Mouse (Mus musculus) G1E (cell line): ENCODE results near the gene Ppm1b. TPM values are rescaled to one million over a fixed set of nuclear protein-coding genes. Genes with fewer than 3 reads are reported as not detected.

Experiments used
- ATAC-seq: 2 replicates; pipeline ENCODE4 v1.8.0; 2016; ENCODE audit warnings: mild to moderate bottlenecking; ENCODE audit not compliant: insufficient number of reproducible peaks, poor library complexity, low FRiP score, severe bottlenecking; ENCODE audit errors: extremely low read depth
- DNase-seq: peaks from one replicate; pipeline ENCODE4 v3.0.0; 2012; ENCODE audit warnings: low spot score
- H3K27me3 ChIP-seq: 2 replicates; pipeline ENCODE4 v1.6.1; 2012; ENCODE audit warnings: mild to moderate bottlenecking, low read length, inconsistent platforms; ENCODE audit not compliant: insufficient read depth
- H3K36me3 ChIP-seq: replicated peaks from 2 replicates; pipeline ENCODE3; 2012; ENCODE audit warnings: mild to moderate bottlenecking, inconsistent platforms
- H3K4me1 ChIP-seq: 2 replicates; pipeline ENCODE4 v1.6.1; 2012; ENCODE audit warnings: low read depth, low read length, inconsistent platforms, mixed read lengths; ENCODE audit not compliant: insufficient read depth
- H3K4me3 ChIP-seq: 2 replicates; pipeline ENCODE4 v1.5.1; 2012; ENCODE audit warnings: low read depth, mild to moderate bottlenecking, inconsistent platforms, low read length, moderate library complexity, mixed read lengths
- H3K9me3 ChIP-seq: replicated peaks from 2 replicates; pipeline ENCODE4 v1.6.1; 2012; ENCODE audit warnings: inconsistent platforms
- CTCF ChIP-seq: IDR thresholded peaks from 2 replicates; pipeline ENCODE4 v1.5.1; 2012; ENCODE audit warnings: low read depth, low read length, inconsistent platforms, mixed read lengths
- GATA1 ChIP-seq: IDR thresholded peaks from 2 replicates; pipeline ENCODE4 v1.6.1; 2012; ENCODE audit warnings: borderline replicate concordance, low read length, inconsistent platforms, mixed read lengths
- GATA2 ChIP-seq: IDR thresholded peaks from 2 replicates; pipeline ENCODE4 v1.6.1; 2012; ENCODE audit warnings: low read depth, low read length, inconsistent platforms, borderline replicate concordance
- POLR2AphosphoS5 ChIP-seq: IDR thresholded peaks from 2 replicates; pipeline ENCODE4 v1.6.1; 2012; ENCODE audit warnings: low read depth, low read length, inconsistent platforms; ENCODE audit not compliant: insufficient replicate concordance
- TAL1 ChIP-seq: conservative IDR thresholded peaks from 2 replicates; pipeline ENCODE4 v1.6.1; 2012; ENCODE audit warnings: low read depth, low read length, inconsistent platforms, mixed read lengths
- polyA plus RNA-seq: library from polyadenylated mRNA; stranded (reverse); fragments of >175 nt; gene quantifications from 2 replicates; pipeline ENCODE4 v1.2.3, GENCODE M21; 2012
- total RNA-seq, 2 experiments: library from RNA; stranded (forward) in 1 of 2; stranded (reverse) in 1 of 2; fragments of 200-1000 nt in 1 of 2; fragments of >200 nt in 1 of 2; fragmentation: Nextera tagmentation in 1 of 2; gene quantifications; 2 replicates each; pipeline ENCODE4 v1.2.3; 2014 to 2017

Ppm1b gene
- total and polyA plus RNA-seq, 3 experiments: 28.5 to 145 (median 99.2) TPM

DNA sequence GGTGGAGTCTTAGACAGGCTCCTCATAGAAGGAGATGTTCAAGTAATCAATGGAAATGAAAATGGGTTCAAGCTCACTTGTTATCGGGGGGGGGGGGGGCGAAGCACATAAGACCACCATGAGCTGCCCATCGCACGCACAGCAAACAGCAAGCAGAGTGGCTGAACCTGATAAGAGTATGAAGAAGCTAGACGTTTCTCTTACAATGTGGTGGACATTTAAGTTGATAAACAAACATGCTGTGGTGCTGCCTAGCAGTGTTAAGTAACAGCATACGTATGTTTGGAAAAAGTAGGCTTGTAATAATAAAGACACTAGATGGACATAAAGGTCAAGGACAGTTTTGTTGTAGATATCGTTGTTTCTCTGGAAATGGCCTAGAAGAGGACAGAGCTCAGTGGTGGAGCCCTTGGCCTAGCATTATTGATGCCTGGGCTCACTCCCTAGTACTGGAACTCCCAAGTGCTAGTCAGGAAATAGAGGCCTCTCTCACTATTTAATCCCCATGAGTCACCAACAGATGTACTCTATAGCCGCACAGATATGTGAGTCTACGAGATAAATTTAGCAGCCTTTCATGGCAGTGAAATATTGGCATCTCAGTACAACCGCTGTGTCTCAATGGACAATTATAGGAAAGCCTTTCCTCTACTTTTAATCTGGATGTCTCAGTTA is 14.0 kb upstream of the Ppm1b start:
- TF ChIP-seq CTCF (no peak), TAL1 (0 out of 2 replicates have a peak, but pooled peaks have one; percentile 15)
- ATAC-seq: peak; percentile 79
- H3K4me1 ChIP-seq: peaks cover 20% of the 10 kb centered on the region

DNA sequence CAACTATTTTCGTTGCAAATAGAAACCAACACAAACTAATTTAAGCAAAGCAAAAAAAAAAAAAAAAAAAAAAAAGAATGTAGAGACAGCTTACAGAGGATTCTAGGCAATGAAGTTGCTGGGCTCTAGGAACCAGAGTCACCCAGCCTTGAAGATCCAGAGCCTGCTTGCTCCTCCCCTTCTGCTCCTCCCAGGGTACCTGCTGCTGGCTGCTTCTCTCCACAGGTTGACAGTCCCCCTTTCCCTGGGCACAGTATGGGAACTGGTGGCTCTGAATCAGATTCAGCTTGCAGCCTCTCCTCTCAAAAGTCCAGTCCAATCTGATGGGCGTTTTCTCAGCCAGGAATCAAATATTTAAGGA is 13.5 kb upstream of the Ppm1b start:
- peaks cover 20% of the 10 kb centered on the region for H3K4me1 ChIP-seq
- ATAC-seq: peak; percentile 30; the same call in 1 of the 2 replicates
- TF ChIP-seq GATA2: no peak
- TF ChIP-seq GATA1: no peak
- TF ChIP-seq CTCF: no peak
- no peak for TF ChIP-seq TAL1
- TF ChIP-seq POLR2AphosphoS5: no peak
- no peak overlapping the region for H3K4me3 ChIP-seq
- H3K36me3 ChIP-seq: no peaks in the 10 kb centered on the region
- H3K9me3 ChIP-seq: peaks cover 7% of the 10 kb centered on the region
- DNase-seq: no peak
- no peaks in the 10 kb centered on the region for H3K27me3 ChIP-seq

More for the DNA sequence above, 14.0 kb upstream of the Ppm1b start:
- no peak overlapping the region for H3K4me3 ChIP-seq
- H3K36me3 ChIP-seq: no peaks in the 10 kb centered on the region
- H3K27me3 ChIP-seq: no peaks in the 10 kb centered on the region
- no peak for DNase-seq
- H3K9me3 ChIP-seq: peaks cover 8% of the 10 kb centered on the region

DNA sequence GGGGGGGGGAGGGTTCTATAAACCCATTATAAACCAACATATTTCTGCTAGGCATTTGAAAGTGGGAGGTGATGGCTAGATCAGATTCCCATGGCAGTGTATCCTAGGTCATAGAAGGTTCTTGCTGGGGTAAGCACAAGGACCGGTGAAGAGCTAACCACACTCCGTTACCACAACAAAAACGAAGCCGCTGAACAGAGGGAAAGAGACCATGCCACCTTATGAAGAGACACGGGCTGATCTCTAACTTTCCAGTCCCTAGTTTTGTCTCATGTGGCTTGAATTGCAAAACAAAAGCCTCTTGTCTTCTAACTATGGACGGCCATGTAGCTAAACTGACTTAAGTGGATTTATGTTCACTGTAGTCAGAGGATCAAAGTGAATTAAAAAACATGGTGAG is 12.2 kb upstream of the Ppm1b start:
- no peak for DNase-seq
- TF ChIP-seq GATA2: no peak
- no peak for TF ChIP-seq CTCF
- TF ChIP-seq GATA1: no peak
- no peak for TF ChIP-seq TAL1
- TF ChIP-seq POLR2AphosphoS5: no peak
- peaks cover 3% of the 10 kb centered on the region for H3K9me3 ChIP-seq
- no peaks in the 10 kb centered on the region for H3K36me3 ChIP-seq
- peaks cover 20% of the 10 kb centered on the region for H3K4me1 ChIP-seq
- no peaks in the 10 kb centered on the region for H3K27me3 ChIP-seq
- no peak for ATAC-seq
- no peak overlapping the region for H3K4me3 ChIP-seq

GRCm38 (mm10) chr17:84952521-84952920 is 4.0 kb upstream of the Ppm1b start:
- ATAC-seq: no peak

DNA sequence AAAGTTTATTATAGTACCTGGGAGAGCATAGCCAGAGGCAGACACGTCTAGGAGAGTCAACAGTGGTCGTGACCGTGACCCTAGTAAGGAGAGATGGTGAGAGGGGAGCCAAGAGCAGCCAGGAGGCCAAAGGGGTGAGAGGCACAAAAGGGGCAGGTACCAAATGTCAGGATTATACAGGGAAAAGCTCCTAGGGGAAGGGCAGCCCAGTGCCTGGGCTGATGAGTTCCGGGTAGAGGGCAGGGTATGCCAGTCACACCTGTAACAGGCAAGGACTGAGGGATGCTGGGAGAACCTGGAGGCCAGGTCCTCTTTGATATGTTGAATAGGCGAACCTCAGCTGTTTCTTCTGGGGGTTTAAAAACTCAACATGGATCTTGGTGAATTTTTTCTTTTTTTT is 2.8 kb upstream of the Ppm1b start:
- TF ChIP-seq TAL1 (no peak), CTCF (no peak), POLR2AphosphoS5 (no peak), GATA2 (no peak), GATA1 (no peak)
- Histone ChIP-seq H3K4me3 (no peak overlapping the region), H3K4me1 (peaks cover 14% of the 10 kb centered on the region), H3K9me3 (no peaks in the 10 kb centered on the region), H3K36me3 (no peaks in the 10 kb centered on the region), H3K27me3 (no peaks in the 10 kb centered on the region)
- no peak for ATAC-seq
- DNase-seq: no peak

More at GRCm38 (mm10) chr17:84952521-84952920, 4.0 kb upstream of the Ppm1b start:
- TF ChIP-seq GATA2: no peak
- TF ChIP-seq TAL1: no peak
- TF ChIP-seq POLR2AphosphoS5: no peak
- no peak for TF ChIP-seq CTCF
- TF ChIP-seq GATA1: no peak
- Histone ChIP-seq H3K36me3 (no peaks in the 10 kb centered on the region), H3K9me3 (no peaks in the 10 kb centered on the region), H3K27me3 (no peaks in the 10 kb centered on the region), H3K4me1 (peaks cover 14% of the 10 kb centered on the region), H3K4me3 (no peak overlapping the region)
- no peak for DNase-seq

DNA sequence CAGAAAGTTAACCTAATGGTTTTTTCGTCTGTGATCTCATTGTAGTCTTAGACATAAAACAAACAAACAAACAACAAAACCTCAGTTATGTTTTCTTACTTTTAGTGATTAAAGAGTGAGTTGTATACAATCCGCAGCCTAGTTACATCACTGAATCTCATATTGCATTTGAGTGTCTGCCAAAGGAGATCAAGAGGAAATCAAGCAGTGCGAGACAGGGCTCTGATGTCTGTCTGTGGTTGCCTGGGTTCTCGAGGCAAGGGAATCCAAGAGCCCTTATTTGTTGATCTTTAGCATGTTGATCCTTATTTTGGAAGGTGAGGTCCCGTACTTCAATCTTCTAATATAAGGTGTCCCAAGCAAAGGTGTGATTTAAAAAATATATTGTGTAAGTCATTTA is 1.7 kb upstream of the Ppm1b start:
- Histone ChIP-seq H3K36me3 (no peaks in the 10 kb centered on the region), H3K4me3 (no peak overlapping the region), H3K4me1 (peaks cover 18% of the 10 kb centered on the region), H3K27me3 (no peaks in the 10 kb centered on the region), H3K9me3 (no peaks in the 10 kb centered on the region)
- TF ChIP-seq GATA2 (no peak), POLR2AphosphoS5 (no peak), GATA1 (no peak), TAL1 (no peak), CTCF (no peak)
- no peak for DNase-seq
- ATAC-seq: no peak
